Mouse (Mus musculus): ENCODE measurements at regions not wholly inside any gene's neighbourhood (a gene's known extent, or its start where the extent isn't known, plus 50 kb on each side); places are given as distances from the start of the nearest gene placed in this dataset.

GRCm38 (mm10) chr11:20981588-20981987 lies 109.5 kb upstream of the Peli1 start:
- no peak for TF ChIP-seq CTCF (IDR thresholded peaks at IDR 0.05; ENCODE audit: borderline replicate concordance, extremely low read depth, insufficient read depth, insufficient read length)
- no peak for TF ChIP-seq POLR2A (IDR thresholded peaks at IDR 0.05; ENCODE audit: borderline replicate concordance, extremely low read depth, insufficient read depth, insufficient read length, poor library complexity, severe bottlenecking)
